ENCODE assay signal across 8 mouse cellular contexts in the genomic region with DNA sequence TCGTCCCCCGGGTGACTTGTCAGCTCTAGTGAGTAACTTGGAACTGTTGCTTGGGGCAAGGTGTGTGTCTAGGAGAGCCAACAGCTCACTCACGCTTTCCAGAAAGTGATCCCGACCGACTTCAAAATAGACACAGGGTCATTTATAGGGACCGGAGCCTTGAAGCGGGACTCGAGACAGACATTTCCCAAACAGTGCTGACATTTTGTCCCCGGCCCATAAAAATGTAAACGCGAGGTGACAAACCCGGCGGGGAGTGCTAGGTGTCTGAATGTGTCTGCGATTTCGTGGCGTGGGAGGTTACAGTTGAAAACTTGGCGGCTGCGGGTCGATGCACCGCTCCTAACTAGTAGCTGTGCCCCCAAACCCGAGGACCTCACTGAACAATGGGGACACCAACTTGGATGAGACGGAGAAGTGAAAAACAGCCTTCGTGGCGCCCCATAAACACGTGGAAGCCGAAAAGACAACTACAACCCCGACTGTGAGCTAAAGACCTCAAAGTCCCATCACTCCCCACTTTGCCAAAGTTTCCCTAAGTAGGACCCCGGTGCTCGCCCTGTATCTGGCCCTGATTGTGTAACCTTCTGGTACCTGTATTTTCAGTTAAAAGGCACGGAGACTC. TPM values are rescaled to one million over a fixed set of nuclear protein-coding genes. Genes with fewer than 3 reads are reported as not detected.
DNase-seq lines count a peak whose midpoint lies in the region; ATAC-seq lines count a peak whose summit lies in the region.

No protein-coding gene starts in this region.

- H3K27me3 ChIP-seq in heart, embryonic 16.5 days (ENCODE audit: control insufficient read depth, insufficient read depth, low read length): peaks cover 13% of the 10 kb centered on the region
- peaks cover 10% of the 10 kb centered on the region for H3K27me3 ChIP-seq in limb, embryonic 15.5 days
- H3K27me3 ChIP-seq in neural tube, embryonic 13.5 days: peaks cover 58% of the 10 kb centered on the region

- no peak overlapping the region for H3K27ac ChIP-seq in heart, embryonic 16.5 days (ENCODE audit: low read length)
- no peak overlapping the region for H3K27ac ChIP-seq in limb, embryonic 15.5 days
- no peak overlapping the region for H3K27ac ChIP-seq in neural tube, embryonic 13.5 days (replicated peaks)

- DNase-seq in adrenal gland, adult 2 months: peak; percentile 49
- DNase-seq in adrenal gland, postnatal 4 days (ENCODE audit: low spot score in 2 of 2): no peak
- peak; percentile 38 for DNase-seq in ZHBTc4 (ENCODE audit: low read depth, low spot score)
- no peak for DNase-seq in left cerebral cortex, postnatal 4 days

- under 1% methylated on average over 30 of the region's 30 CpGs for WGBS in heart, embryonic 16.5 days
- under 1% methylated on average over 30 of the region's 30 CpGs for WGBS in limb, embryonic 15.5 days
- WGBS in neural tube, embryonic 13.5 days: under 1% methylated on average over 30 of the region's 30 CpGs

- no peaks in the 10 kb centered on the region for H3K36me3 ChIP-seq in heart, embryonic 16.5 days (ENCODE audit: control insufficient read depth, insufficient read depth)
- H3K36me3 ChIP-seq in limb, embryonic 15.5 days: no peaks in the 10 kb centered on the region
- H3K36me3 ChIP-seq in neural tube, embryonic 13.5 days: no peaks in the 10 kb centered on the region

- peak overlapping the region; percentile 74 for H3K9ac ChIP-seq in heart, embryonic 16.5 days (ENCODE audit: low read length)
- H3K9ac ChIP-seq in limb, embryonic 15.5 days: peak overlapping the region; percentile 15; the same call in 1 of the 2 replicates
- peak overlapping the region; percentile 66; the same call in 1 of the 2 replicates for H3K9ac ChIP-seq in neural tube, embryonic 13.5 days

- intact Hi-C loops in left cerebral cortex, postnatal 4 days (cut with DNase I): no loop called here

- ATAC-seq in heart, embryonic 16.5 days (replicated peaks; ENCODE audit: extremely low read depth, insufficient read depth, low FRiP score): no peak
- ATAC-seq in limb, embryonic 15.5 days (ENCODE audit: insufficient number of reproducible peaks, low FRiP score, low TSS enrichment, low read depth): no peak
- ATAC-seq in neural tube, embryonic 13.5 days (ENCODE audit: low read depth): no peak
- no peak for ATAC-seq in frontal cortex, adult (ENCODE audit: low TSS enrichment)

- peak overlapping the region; percentile 74 for H3K4me3 ChIP-seq in heart, embryonic 16.5 days (ENCODE audit: low read length)
- H3K4me3 ChIP-seq in limb, embryonic 15.5 days: peak overlapping the region; percentile 54
- peak overlapping the region; percentile 55 for H3K4me3 ChIP-seq in neural tube, embryonic 13.5 days

- H3K9me3 ChIP-seq in heart, embryonic 16.5 days (replicated peaks; ENCODE audit: control insufficient read depth, low read length): no peaks in the 10 kb centered on the region
- no peaks in the 10 kb centered on the region for H3K9me3 ChIP-seq in limb, embryonic 15.5 days
- no peaks in the 10 kb centered on the region for H3K9me3 ChIP-seq in neural tube, embryonic 13.5 days

- H3K4me1 ChIP-seq in heart, embryonic 16.5 days (ENCODE audit: control insufficient read depth, insufficient read depth, low read length): peaks cover 9% of the 10 kb centered on the region
- H3K4me1 ChIP-seq in limb, embryonic 15.5 days: peaks cover 24% of the 10 kb centered on the region
- H3K4me1 ChIP-seq in neural tube, embryonic 13.5 days (replicated peaks): peaks cover 38% of the 10 kb centered on the region

- peak overlapping the region; percentile 100 for H3K4me2 ChIP-seq in heart, embryonic 16.5 days (ENCODE audit: low read depth, low read length)
- peak overlapping the region; percentile 93 for H3K4me2 ChIP-seq in limb, embryonic 15.5 days
- H3K4me2 ChIP-seq in neural tube, embryonic 13.5 days: peak overlapping the region; percentile 99

RNA-seq across cellular contexts. Expression of a gene that starts 1.1 kb away (rescaled TPM):
- 10 to 100 TPM in 1 of 2 experiments, 1 to 10 TPM in 1; 9.3 to 12.4 TPM for total RNA-seq in adrenal gland, adult 2 months (2021)
- 3.3 and 6.1 TPM in 2 replicates for polyA plus RNA-seq in adrenal gland, adult 2 months (2012; rRNA removed)
- total RNA-seq in adrenal gland, postnatal 4 days (2021): 10 to 100 TPM; 10.6 to 19.0 TPM
- 1.3 and 1.7 TPM in 2 replicates for polyA plus RNA-seq in heart, embryonic 16.5 days (2015; fragmentation: Nextera tagmentation; extraction: Ambion mirVana)
- polyA plus RNA-seq in limb, embryonic 15.5 days (2015; fragmentation: Nextera tagmentation; extraction: Ambion mirVana): 2.7 and 3.0 TPM in 2 replicates
- 0.93 and 2.1 TPM in 2 replicates for polyA plus RNA-seq in neural tube, embryonic 13.5 days (2015; fragmentation: Nextera tagmentation; extraction: Ambion mirVana)
- total RNA-seq in left cerebral cortex, postnatal 4 days (2021): 10 to 100 TPM in 1 of 2 experiments, 1 to 10 TPM in 1; 6.6 to 10.8 TPM

Comparison
In these comparisons a context has a peak if more than half of its experiments do, and no peak if none do; other contexts are left out.
1. DNase-seq: peak in adrenal gland, adult 2 months (single experiment) and ZHBTc4 (single experiment); none in adrenal gland, postnatal 4 days (0 of 2) and left cerebral cortex, postnatal 4 days (single experiment).
2. H3K9ac ChIP-seq: peak in every context shown above with its lines; median percentile 74 in heart, embryonic 16.5 days; 66 in neural tube, embryonic 13.5 days; 15 in limb, embryonic 15.5 days.
3. Peak in every context shown above with its lines, with median percentiles within 50 percentile points of each other: H3K4me2 ChIP-seq and H3K4me3 ChIP-seq.